Mouse (Mus musculus) heart, adult 8-10 months (tissue): Measurements from ENCODE around the gene Nop2. TPM values are rescaled to one million over a fixed set of nuclear protein-coding genes. Genes with fewer than 3 reads are reported as not detected.
"Not testable (repeated sequence)": the region's sequence is repeated elsewhere in the genome, so short reads cannot be mapped to it uniquely, and the experiment has no call there.

Experiments
- DNase-seq: peaks from one replicate; pipeline ENCODE4 v3.0.0; 2022; ENCODE audit warnings: low spot score
- total RNA-seq, 4 experiments: library from RNA; stranded (reverse); gene quantifications; 2 replicates each; pipeline ENCODE4 v1.2.4; 2022

The Nop2 gene
- total RNA-seq, 4 experiments from 2014 or later = 16.5 to 21.5 (median 20.3) TPM

GRCm38 (mm10) chr6:125153018-125153389 lies 21.3 kb downstream of the Nop2 start:
- no peak for DNase-seq

GRCm38 (mm10) chr6:125153682-125154081 lies 22.0 kb downstream of the Nop2 start:
- DNase-seq = no peak

GRCm38 (mm10) chr6:125154550-125154949 lies 22.8 kb downstream of the Nop2 start:
- no peak for DNase-seq

- DNase-seq = no peak
Measured at GRCm38 (mm10) chr6:125155262-125155661, 23.6 kb downstream of the Nop2 start.

GRCm38 (mm10) chr6:125156491-125156890 lies 24.8 kb downstream of the Nop2 start:
- no peak for DNase-seq

GRCm38 (mm10) chr6:125156903-125157614 lies 25.4 kb downstream of the Nop2 start:
- no peak for DNase-seq

GRCm38 (mm10) chr6:125158944-125159492 lies 27.3 kb downstream of the Nop2 start:
- no peak for DNase-seq

- no peak for DNase-seq
Measured at GRCm38 (mm10) chr6:125159773-125160557, 28.3 kb downstream of the Nop2 start.

- no peak for DNase-seq
Measured at GRCm38 (mm10) chr6:125160558-125160853, 28.8 kb downstream of the Nop2 start.

- DNase-seq = peak; percentile 85
Measured at GRCm38 (mm10) chr6:125160854-125161760, 29.4 kb downstream of the Nop2 start.

- not testable (repeated sequence) for DNase-seq
Measured at GRCm38 (mm10) chr6:125161971-125162370, 30.3 kb downstream of the Nop2 start.

- DNase-seq = not testable (repeated sequence)
Measured at GRCm38 (mm10) chr6:125162615-125163305, 31.1 kb downstream of the Nop2 start.

- DNase-seq = no peak
Measured at GRCm38 (mm10) chr6:125163801-125164657, 32.3 kb downstream of the Nop2 start.

GRCm38 (mm10) chr6:125164672-125165327 lies 33.1 kb downstream of the Nop2 start:
- DNase-seq = peak; percentile 66

GRCm38 (mm10) chr6:125165328-125165891 lies 33.7 kb downstream of the Nop2 start:
- peak; percentile 97 for DNase-seq

GRCm38 (mm10) chr6:125166051-125166751 lies 34.5 kb downstream of the Nop2 start, which contains the start of gene Gapdh:
Gene Gapdh, minus strand, starts transcription at chr6:125166467.
- peak; percentile 93 for DNase-seq

GRCm38 (mm10) chr6:125166861-125167650 lies 35.3 kb downstream of the Nop2 start:
- peak; percentile 72 for DNase-seq

- no peak for DNase-seq
Measured at GRCm38 (mm10) chr6:125168086-125168485, 36.4 kb downstream of the Nop2 start.
